Mouse (Mus musculus): ENCODE measurements around the gene Nfib. TPM values are rescaled to one million over a fixed set of nuclear protein-coding genes. Genes with fewer than 3 reads are reported as not detected.

Nfib gene
- polyA plus RNA-seq, 2 experiments, result 57.3 to 126 TPM

- H3K9me3 ChIP-seq (ENCODE audit: control insufficient read depth, low read length), result no peaks in the 10 kb centered on the region
- DNase-seq (ENCODE audit: low spot score) (no peak), ATAC-seq (ENCODE audit: low FRiP score, low read depth) (no peak)
- H3K4me1 ChIP-seq (ENCODE audit: control insufficient read depth, insufficient read depth, low read length), result peaks cover 41% of the 10 kb centered on the region
- H3K4me3 ChIP-seq (replicated peaks; ENCODE audit: low read length), result no peak overlapping the region
- no peaks in the 10 kb centered on the region for H3K36me3 ChIP-seq (ENCODE audit: control insufficient read depth, insufficient read depth, low read length)
- no peak overlapping the region for H3K9ac ChIP-seq (ENCODE audit: low read depth, low read length, severe bottlenecking)
- TF ChIP-seq POLR2A (IDR thresholded peaks at IDR 0.05; ENCODE audit: borderline replicate concordance, extremely low read depth, insufficient read depth, insufficient read length), result no peak
- no peak overlapping the region for H3K27ac ChIP-seq (replicated peaks; ENCODE audit: low read depth, low read length)
- no peak overlapping the region for H3K4me2 ChIP-seq (replicated peaks; ENCODE audit: low read depth, low read length, severe bottlenecking)
- 81% methylated on average over 4 of the region's 4 CpGs for whole genome bisulfite sequencing
- no peaks in the 10 kb centered on the region for H3K27me3 ChIP-seq (ENCODE audit: control insufficient read depth, insufficient read depth, low read length)
These were observed 309.5 kb downstream of the Nfib start for GRCm38 (mm10) chr4:82396003-82396402.

- H3K9me3 ChIP-seq (ENCODE audit: control insufficient read depth, low read length), result no peaks in the 10 kb centered on the region
- no peak for DNase-seq (ENCODE audit: low spot score)
- no peak for ATAC-seq (ENCODE audit: low FRiP score, low read depth)
- H3K4me1 ChIP-seq (ENCODE audit: control insufficient read depth, insufficient read depth, low read length), result peaks cover 33% of the 10 kb centered on the region
- TF ChIP-seq POLR2A (IDR thresholded peaks at IDR 0.05; ENCODE audit: borderline replicate concordance, extremely low read depth, insufficient read depth, insufficient read length), result no peak
- no peak overlapping the region for H3K9ac ChIP-seq (ENCODE audit: low read depth, low read length, severe bottlenecking)
- H3K4me2 ChIP-seq (replicated peaks; ENCODE audit: low read depth, low read length, severe bottlenecking), result no peak overlapping the region
- no peaks in the 10 kb centered on the region for H3K36me3 ChIP-seq (ENCODE audit: control insufficient read depth, insufficient read depth, low read length)
- no peak overlapping the region for H3K27ac ChIP-seq (replicated peaks; ENCODE audit: low read depth, low read length)
- 82% methylated on average over 4 of the region's 4 CpGs for WGBS
- H3K27me3 ChIP-seq (ENCODE audit: control insufficient read depth, insufficient read depth, low read length), result no peaks in the 10 kb centered on the region
- H3K4me3 ChIP-seq (replicated peaks; ENCODE audit: low read length), result no peak overlapping the region
These were observed 311.2 kb downstream of the Nfib start for GRCm38 (mm10) chr4:82394346-82394745.

- 0 out of 2 replicates have a peak overlapping the region, but pooled peaks have one; percentile 53 for H3K27ac ChIP-seq (replicated peaks; ENCODE audit: low read depth, low read length)
- no peak for TF ChIP-seq POLR2A (IDR thresholded peaks at IDR 0.05; ENCODE audit: borderline replicate concordance, extremely low read depth, insufficient read depth, insufficient read length)
- H3K36me3 ChIP-seq (ENCODE audit: control insufficient read depth, insufficient read depth, low read length), result no peaks in the 10 kb centered on the region
- H3K27me3 ChIP-seq (ENCODE audit: control insufficient read depth, insufficient read depth, low read length), result no peaks in the 10 kb centered on the region
- DNase-seq (ENCODE audit: low spot score) (no peak), ATAC-seq (ENCODE audit: low FRiP score, low read depth) (no peak)
- no peak overlapping the region for H3K4me2 ChIP-seq (replicated peaks; ENCODE audit: low read depth, low read length, severe bottlenecking)
- H3K9ac ChIP-seq (ENCODE audit: low read depth, low read length, severe bottlenecking), result no peak overlapping the region
- H3K9me3 ChIP-seq (ENCODE audit: control insufficient read depth, low read length), result no peaks in the 10 kb centered on the region
- WGBS, result 60% methylated on average over 4 of the region's 4 CpGs
- H3K4me1 ChIP-seq (ENCODE audit: control insufficient read depth, insufficient read depth, low read length), result peaks cover 24% of the 10 kb centered on the region
- no peak overlapping the region for H3K4me3 ChIP-seq (replicated peaks; ENCODE audit: low read length)
These were observed 312.5 kb downstream of the Nfib start for GRCm38 (mm10) chr4:82393021-82393420.

- DNase-seq (ENCODE audit: low spot score) (no peak), ATAC-seq (ENCODE audit: low FRiP score, low read depth) (no peak)
- no peak for TF ChIP-seq POLR2A (IDR thresholded peaks at IDR 0.05; ENCODE audit: borderline replicate concordance, extremely low read depth, insufficient read depth, insufficient read length)
- H3K27me3 ChIP-seq (ENCODE audit: control insufficient read depth, insufficient read depth, low read length), result no peaks in the 10 kb centered on the region
- 58% methylated on average over 9 of the region's 9 CpGs for WGBS
- H3K9ac ChIP-seq (ENCODE audit: low read depth, low read length, severe bottlenecking), result no peak overlapping the region
- no peaks in the 10 kb centered on the region for H3K9me3 ChIP-seq (ENCODE audit: control insufficient read depth, low read length)
- no peaks in the 10 kb centered on the region for H3K36me3 ChIP-seq (ENCODE audit: control insufficient read depth, insufficient read depth, low read length)
- no peak overlapping the region for H3K4me3 ChIP-seq (replicated peaks; ENCODE audit: low read length)
- no peak overlapping the region for H3K4me2 ChIP-seq (replicated peaks; ENCODE audit: low read depth, low read length, severe bottlenecking)
- peak overlapping the region; percentile 53; the same call in 1 of the 2 replicates for H3K27ac ChIP-seq (replicated peaks; ENCODE audit: low read depth, low read length)
- peaks cover 24% of the 10 kb centered on the region for H3K4me1 ChIP-seq (ENCODE audit: control insufficient read depth, insufficient read depth, low read length)
These were observed 313.1 kb downstream of the Nfib start for GRCm38 (mm10) chr4:82392496-82392895.

DNA sequence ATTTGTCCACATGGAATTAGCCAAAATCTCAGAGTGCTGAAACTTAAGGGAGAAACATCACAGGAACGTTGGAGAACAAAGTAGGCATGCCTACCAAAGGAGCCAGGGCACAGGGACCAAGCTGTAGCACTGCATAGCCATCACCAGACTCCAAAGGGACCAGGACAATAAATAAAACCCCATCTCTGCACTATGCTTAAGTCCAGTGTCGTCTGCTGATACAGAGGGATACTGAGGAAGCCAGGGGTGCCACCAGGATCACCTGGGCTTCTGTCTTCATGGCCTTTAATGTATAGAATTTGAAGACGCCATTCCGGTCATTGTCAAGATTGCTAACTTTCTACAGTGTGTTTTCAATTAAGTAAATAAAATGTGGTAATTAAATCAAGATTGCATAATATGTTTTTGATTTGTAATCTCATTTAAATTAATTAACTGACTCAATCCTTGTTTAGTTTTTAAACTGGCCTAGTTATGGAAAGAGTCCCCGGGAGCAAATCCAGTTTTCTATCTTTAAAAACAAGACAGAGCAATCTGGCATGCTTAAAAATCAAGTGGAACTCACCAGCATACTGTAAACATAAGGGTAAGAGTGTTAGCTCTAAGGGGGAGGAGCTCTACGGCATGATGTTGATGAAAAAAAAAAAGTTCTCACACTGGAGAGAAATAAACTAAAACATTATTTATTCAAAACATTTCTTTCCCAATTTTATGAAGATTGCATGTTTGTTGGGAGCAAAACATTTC lies 313.7 kb downstream of the Nfib start:
- Histone ChIP-seq H3K27ac (replicated peaks; ENCODE audit: low read depth, low read length) (no peak overlapping the region), H3K36me3 (ENCODE audit: control insufficient read depth, insufficient read depth, low read length) (no peaks in the 10 kb centered on the region), H3K9me3 (ENCODE audit: control insufficient read depth, low read length) (no peaks in the 10 kb centered on the region), H3K4me2 (replicated peaks; ENCODE audit: low read depth, low read length, severe bottlenecking) (no peak overlapping the region), H3K4me3 (replicated peaks; ENCODE audit: low read length) (no peak overlapping the region), H3K9ac (ENCODE audit: low read depth, low read length, severe bottlenecking) (no peak overlapping the region), H3K27me3 (ENCODE audit: control insufficient read depth, insufficient read depth, low read length) (no peaks in the 10 kb centered on the region), H3K4me1 (ENCODE audit: control insufficient read depth, insufficient read depth, low read length) (peaks cover 29% of the 10 kb centered on the region)
- no peak for TF ChIP-seq POLR2A (IDR thresholded peaks at IDR 0.05; ENCODE audit: borderline replicate concordance, extremely low read depth, insufficient read depth, insufficient read length)
- WGBS, result 42% methylated on average over 6 of the region's 6 CpGs
- DNase-seq (ENCODE audit: low spot score) (no peak), ATAC-seq (ENCODE audit: low FRiP score, low read depth) (no peak)

Data from limb, embryonic 14.5 days (tissue).